Mouse (Mus musculus): ENCODE measurements around the gene Ylpm1. TPM values are rescaled to one million over a fixed set of nuclear protein-coding genes. Genes with fewer than 3 reads are reported as not detected.

Gene Ylpm1
- polyA plus RNA-seq, 2 experiments: 40.9 to 50.9 TPM

GRCm38 (mm10) chr12:84996501-84997398 lies 629 bp downstream of the Ylpm1 start:
- H3K27ac ChIP-seq (replicated peaks; ENCODE audit: low read depth, low read length): peak overlapping the region; percentile 82
- peak overlapping the region; percentile 96 for H3K4me3 ChIP-seq (replicated peaks; ENCODE audit: low read length)
- H3K4me1 ChIP-seq (ENCODE audit: control insufficient read depth, insufficient read depth, low read length): peaks cover 13% of the 10 kb centered on the region
- peak overlapping the region; percentile 92 for H3K4me2 ChIP-seq (replicated peaks; ENCODE audit: low read depth, low read length, severe bottlenecking)
- peak; percentile 48 for DNase-seq (ENCODE audit: low spot score)
- no peaks in the 10 kb centered on the region for H3K27me3 ChIP-seq (ENCODE audit: control insufficient read depth, insufficient read depth, low read length)
- WGBS: under 1% methylated on average over 36 of the region's 44 CpGs
- no peaks in the 10 kb centered on the region for H3K9me3 ChIP-seq (ENCODE audit: control insufficient read depth, low read length)
- H3K36me3 ChIP-seq (ENCODE audit: control insufficient read depth, insufficient read depth, low read length): no peaks in the 10 kb centered on the region
- H3K9ac ChIP-seq (ENCODE audit: low read depth, low read length, severe bottlenecking): peak overlapping the region; percentile 99
- TF ChIP-seq POLR2A (IDR thresholded peaks at IDR 0.05; ENCODE audit: borderline replicate concordance, extremely low read depth, insufficient read depth, insufficient read length): no peak
- peak; percentile 20 for ATAC-seq (ENCODE audit: low FRiP score, low read depth)

- no peak overlapping the region for H3K27ac ChIP-seq (replicated peaks; ENCODE audit: low read depth, low read length)
- ATAC-seq (ENCODE audit: low FRiP score, low read depth) (no peak), DNase-seq (ENCODE audit: low spot score) (no peak)
- no peaks in the 10 kb centered on the region for H3K36me3 ChIP-seq (ENCODE audit: control insufficient read depth, insufficient read depth, low read length)
- peaks cover 13% of the 10 kb centered on the region for H3K4me1 ChIP-seq (ENCODE audit: control insufficient read depth, insufficient read depth, low read length)
- peak overlapping the region; percentile 92; the same call in 1 of the 2 replicates for H3K4me2 ChIP-seq (replicated peaks; ENCODE audit: low read depth, low read length, severe bottlenecking)
- no peak for TF ChIP-seq POLR2A (IDR thresholded peaks at IDR 0.05; ENCODE audit: borderline replicate concordance, extremely low read depth, insufficient read depth, insufficient read length)
- peak overlapping the region; percentile 7 for H3K4me3 ChIP-seq (replicated peaks; ENCODE audit: low read length)
- H3K27me3 ChIP-seq (ENCODE audit: control insufficient read depth, insufficient read depth, low read length): no peaks in the 10 kb centered on the region
- no peak overlapping the region for H3K9ac ChIP-seq (ENCODE audit: low read depth, low read length, severe bottlenecking)
- no peaks in the 10 kb centered on the region for H3K9me3 ChIP-seq (ENCODE audit: control insufficient read depth, low read length)
Observed at GRCm38 (mm10) chr12:84999053-84999452, 2.9 kb downstream of the Ylpm1 start.

GRCm38 (mm10) chr12:85006206-85006605 lies 10.1 kb downstream of the Ylpm1 start:
- H3K27ac ChIP-seq (replicated peaks; ENCODE audit: low read depth, low read length): no peak overlapping the region
- H3K4me1 ChIP-seq (ENCODE audit: control insufficient read depth, insufficient read depth, low read length): no peaks in the 10 kb centered on the region
- no peaks in the 10 kb centered on the region for H3K27me3 ChIP-seq (ENCODE audit: control insufficient read depth, insufficient read depth, low read length)
- ATAC-seq (ENCODE audit: low FRiP score, low read depth) (no peak), DNase-seq (ENCODE audit: low spot score) (no peak)
- no peak for TF ChIP-seq POLR2A (IDR thresholded peaks at IDR 0.05; ENCODE audit: borderline replicate concordance, extremely low read depth, insufficient read depth, insufficient read length)
- no peaks in the 10 kb centered on the region for H3K9me3 ChIP-seq (ENCODE audit: control insufficient read depth, low read length)
- H3K4me2 ChIP-seq (replicated peaks; ENCODE audit: low read depth, low read length, severe bottlenecking): no peak overlapping the region
- WGBS: 97% methylated on average over 1 of the region's 1 CpGs
- H3K36me3 ChIP-seq (ENCODE audit: control insufficient read depth, insufficient read depth, low read length): no peaks in the 10 kb centered on the region
- no peak overlapping the region for H3K4me3 ChIP-seq (replicated peaks; ENCODE audit: low read length)
- H3K9ac ChIP-seq (ENCODE audit: low read depth, low read length, severe bottlenecking): no peak overlapping the region

- Histone ChIP-seq H3K9ac (ENCODE audit: low read depth, low read length, severe bottlenecking) (no peak overlapping the region), H3K27me3 (ENCODE audit: control insufficient read depth, insufficient read depth, low read length) (no peaks in the 10 kb centered on the region), H3K36me3 (ENCODE audit: control insufficient read depth, insufficient read depth, low read length) (0 out of 2 replicates have a peak, but pooled peaks cover 5% of the 10 kb centered on the region), H3K9me3 (ENCODE audit: control insufficient read depth, low read length) (no peaks in the 10 kb centered on the region), H3K4me2 (replicated peaks; ENCODE audit: low read depth, low read length, severe bottlenecking) (no peak overlapping the region), H3K4me1 (ENCODE audit: control insufficient read depth, insufficient read depth, low read length) (no peaks in the 10 kb centered on the region), H3K4me3 (replicated peaks; ENCODE audit: low read length) (no peak overlapping the region), H3K27ac (replicated peaks; ENCODE audit: low read depth, low read length) (no peak overlapping the region)
- no peak for ATAC-seq (ENCODE audit: low FRiP score, low read depth)
- no peak for DNase-seq (ENCODE audit: low spot score)
- TF ChIP-seq POLR2A (IDR thresholded peaks at IDR 0.05; ENCODE audit: borderline replicate concordance, extremely low read depth, insufficient read depth, insufficient read length): no peak
Observed at GRCm38 (mm10) chr12:85007021-85007420, 10.9 kb downstream of the Ylpm1 start.

- Histone ChIP-seq H3K4me3 (replicated peaks; ENCODE audit: low read length) (no peak overlapping the region), H3K9me3 (ENCODE audit: control insufficient read depth, low read length) (no peaks in the 10 kb centered on the region), H3K27ac (replicated peaks; ENCODE audit: low read depth, low read length) (no peak overlapping the region), H3K36me3 (ENCODE audit: control insufficient read depth, insufficient read depth, low read length) (peaks cover 26% of the 10 kb centered on the region), H3K4me2 (replicated peaks; ENCODE audit: low read depth, low read length, severe bottlenecking) (no peak overlapping the region), H3K4me1 (ENCODE audit: control insufficient read depth, insufficient read depth, low read length) (no peaks in the 10 kb centered on the region), H3K27me3 (ENCODE audit: control insufficient read depth, insufficient read depth, low read length) (no peaks in the 10 kb centered on the region), H3K9ac (ENCODE audit: low read depth, low read length, severe bottlenecking) (no peak overlapping the region)
- ATAC-seq (ENCODE audit: low FRiP score, low read depth): no peak
- DNase-seq (ENCODE audit: low spot score): no peak
- WGBS: 77% methylated on average over 1 of the region's 1 CpGs
- no peak for TF ChIP-seq POLR2A (IDR thresholded peaks at IDR 0.05; ENCODE audit: borderline replicate concordance, extremely low read depth, insufficient read depth, insufficient read length)
Observed at GRCm38 (mm10) chr12:85009776-85010175, 13.7 kb downstream of the Ylpm1 start.

Data from limb, embryonic 14.5 days (tissue).